Mouse (Mus musculus): ENCODE data around the gene Pbx1.

Pbx1 gene

GRCm38 (mm10) chr1:168309101-168309521 lies 123.0 kb downstream of the Pbx1 start:
- no peak for DNase-seq (ENCODE audit: extremely low read depth, insufficient read length, low spot score)

GRCm38 (mm10) chr1:168307275-168308182 lies 124.5 kb downstream of the Pbx1 start:
- no peak for DNase-seq (ENCODE audit: extremely low read depth, insufficient read length, low spot score)

- no peak for DNase-seq (ENCODE audit: extremely low read depth, insufficient read length, low spot score)
Observed at GRCm38 (mm10) chr1:168300505-168300904, 131.6 kb downstream of the Pbx1 start.

- no peak for DNase-seq (ENCODE audit: extremely low read depth, insufficient read length, low spot score)
Observed at GRCm38 (mm10) chr1:168299928-168300365, 132.1 kb downstream of the Pbx1 start.

- no peak for DNase-seq (ENCODE audit: extremely low read depth, insufficient read length, low spot score)
Observed at GRCm38 (mm10) chr1:168299181-168299580, 132.9 kb downstream of the Pbx1 start.

- no peak for DNase-seq (ENCODE audit: extremely low read depth, insufficient read length, low spot score)
Observed at GRCm38 (mm10) chr1:168296290-168296689, 135.8 kb downstream of the Pbx1 start.

- no peak for DNase-seq (ENCODE audit: extremely low read depth, insufficient read length, low spot score)
Observed at GRCm38 (mm10) chr1:168295782-168296181, 136.3 kb downstream of the Pbx1 start.

- no peak for DNase-seq (ENCODE audit: extremely low read depth, insufficient read length, low spot score)
Observed at GRCm38 (mm10) chr1:168293673-168294072, 138.4 kb downstream of the Pbx1 start.

GRCm38 (mm10) chr1:168292106-168292505 lies 140.0 kb downstream of the Pbx1 start:
- no peak for DNase-seq (ENCODE audit: extremely low read depth, insufficient read length, low spot score)

- no peak for DNase-seq (ENCODE audit: extremely low read depth, insufficient read length, low spot score)
Observed at GRCm38 (mm10) chr1:168291643-168292040, 140.4 kb downstream of the Pbx1 start.

GRCm38 (mm10) chr1:168291001-168291642 lies 140.9 kb downstream of the Pbx1 start:
- no peak for DNase-seq (ENCODE audit: extremely low read depth, insufficient read length, low spot score)

- DNase-seq (ENCODE audit: extremely low read depth, insufficient read length, low spot score), result no peak
Observed at GRCm38 (mm10) chr1:168290236-168290985, 141.7 kb downstream of the Pbx1 start.

GRCm38 (mm10) chr1:168288891-168289545 lies 143.1 kb downstream of the Pbx1 start:
- no peak for DNase-seq (ENCODE audit: extremely low read depth, insufficient read length, low spot score)

GRCm38 (mm10) chr1:168287843-168288591 lies 144.1 kb downstream of the Pbx1 start:
- no peak for DNase-seq (ENCODE audit: extremely low read depth, insufficient read length, low spot score)

- DNase-seq (ENCODE audit: extremely low read depth, insufficient read length, low spot score), result no peak
Observed at GRCm38 (mm10) chr1:168286862-168287650, 145.0 kb downstream of the Pbx1 start.

- no peak for DNase-seq (ENCODE audit: extremely low read depth, insufficient read length, low spot score)
Observed at GRCm38 (mm10) chr1:168284566-168285141, 147.4 kb downstream of the Pbx1 start.

GRCm38 (mm10) chr1:168283841-168284565 lies 148.1 kb downstream of the Pbx1 start:
- DNase-seq (ENCODE audit: extremely low read depth, insufficient read length, low spot score), result peak; percentile 10

GRCm38 (mm10) chr1:168283421-168283820 lies 148.6 kb downstream of the Pbx1 start:
- no peak for DNase-seq (ENCODE audit: extremely low read depth, insufficient read length, low spot score)

Measured in 3134 (cell line).